In genomic region chr2:170497091-170497566, GRCm38 (mm10) we compare ENCODE assay signal across 7 mouse cellular contexts. TPM values are rescaled to one million over a fixed set of nuclear protein-coding genes. Genes with fewer than 3 reads are reported as not detected.
DNase-seq lines count a peak whose midpoint lies in the region; ATAC-seq and TF ChIP-seq lines count a peak whose summit lies in the region.

Cyp24a1 (minus strand) TSS chr2:170497145.

- H3K27ac ChIP-seq in gastrocnemius, adult 2 months = no peak within 1 kb of the TSS
- no peak within 1 kb of the TSS for H3K27ac ChIP-seq in hindbrain, embryonic 16.5 days (ENCODE audit: low read depth, low read length)
- H3K27ac ChIP-seq in liver, embryonic 11.5 days (ENCODE audit: low read depth, low read length) = no peak within 1 kb of the TSS
- H3K27ac ChIP-seq in midbrain, embryonic 16.5 days (ENCODE audit: low read length) = no peak within 1 kb of the TSS

- ATAC-seq in hindbrain, embryonic 16.5 days = peak; percentile 69; the same call in 1 of the 2 replicates
- ATAC-seq in liver, embryonic 11.5 days (replicated peaks; ENCODE audit: low FRiP score) = no peak; the same call in 1 of the 2 replicates
- peak; percentile 42; the same call in 1 of the 2 replicates for ATAC-seq in midbrain, embryonic 16.5 days

- H3K36me3 ChIP-seq in hindbrain, embryonic 16.5 days (ENCODE audit: control insufficient read depth, insufficient read depth, low read length) = no peaks in the 10 kb centered on the region
- no peaks in the 10 kb centered on the region for H3K36me3 ChIP-seq in liver, embryonic 11.5 days (ENCODE audit: control insufficient read depth, insufficient read depth, low read length)
- no peaks in the 10 kb centered on the region for H3K36me3 ChIP-seq in midbrain, embryonic 16.5 days (ENCODE audit: control insufficient read depth, insufficient read depth, low read length)

- intact Hi-C loops in gastrocnemius, adult 2 months (cut with DNase I) = no loop called here

- peaks cover 13% of the 10 kb centered on the region for H3K4me1 ChIP-seq in hindbrain, embryonic 16.5 days (ENCODE audit: control insufficient read depth, insufficient read depth, low read depth, low read length)
- H3K4me1 ChIP-seq in liver, embryonic 11.5 days (replicated peaks; ENCODE audit: control insufficient read depth, insufficient read depth, low read length) = peaks cover 4% of the 10 kb centered on the region; the same call in 1 of the 2 replicates
- peaks cover 18% of the 10 kb centered on the region for H3K4me1 ChIP-seq in midbrain, embryonic 16.5 days (ENCODE audit: control insufficient read depth, insufficient read depth, low read length)

- H3K4me2 ChIP-seq in hindbrain, embryonic 16.5 days (ENCODE audit: low read length) = peak within 1 kb of the TSS; percentile 56
- peak within 1 kb of the TSS; percentile 30 for H3K4me2 ChIP-seq in liver, embryonic 11.5 days
- peak within 1 kb of the TSS; percentile 57 for H3K4me2 ChIP-seq in midbrain, embryonic 16.5 days (ENCODE audit: low read length)

- peak; percentile 39; the same call in 1 of the 2 replicates for TF ChIP-seq CTCF in brain, embryonic 14.5 days (IDR thresholded peaks at IDR 0.05; ENCODE audit: borderline replicate concordance, extremely low read depth, insufficient read depth, insufficient read length)
- TF ChIP-seq CTCF in gastrocnemius, adult 2 months (IDR thresholded peaks at IDR 0.05) = peak; percentile 44

- peak; percentile 62 for DNase-seq in brain, embryonic 14.5 days (ENCODE audit: low read depth)
- DNase-seq in gastrocnemius, adult 2 months = peak; percentile 79
- DNase-seq in liver, embryonic 11.5 days (ENCODE audit: low spot score) = no peak
- DNase-seq in thymus, postnatal 0 days (ENCODE audit: low spot score) = no peak
- no peak for DNase-seq in thymus, postnatal 36 days

- H3K9me3 ChIP-seq in hindbrain, embryonic 16.5 days (ENCODE audit: control insufficient read depth, low read length) = no peaks in the 10 kb centered on the region
- no peaks in the 10 kb centered on the region for H3K9me3 ChIP-seq in liver, embryonic 11.5 days (ENCODE audit: control insufficient read depth, low read length)
- no peaks in the 10 kb centered on the region for H3K9me3 ChIP-seq in midbrain, embryonic 16.5 days (replicated peaks; ENCODE audit: control insufficient read depth, low read length, poor library complexity, severe bottlenecking)

- peaks cover 36% of the 10 kb centered on the region for H3K27me3 ChIP-seq in hindbrain, embryonic 16.5 days (replicated peaks; ENCODE audit: control insufficient read depth, insufficient read depth, low read length)
- peaks cover 59% of the 10 kb centered on the region for H3K27me3 ChIP-seq in liver, embryonic 11.5 days (replicated peaks; ENCODE audit: control insufficient read depth, insufficient read depth, low read length)
- peaks cover 31% of the 10 kb centered on the region for H3K27me3 ChIP-seq in midbrain, embryonic 16.5 days (ENCODE audit: control insufficient read depth, insufficient read depth, low read depth, low read length)

- peak within 1 kb of the TSS; percentile 3; the same call in 1 of the 2 replicates for H3K9ac ChIP-seq in hindbrain, embryonic 16.5 days (ENCODE audit: low read depth, low read length)
- no peak within 1 kb of the TSS for H3K9ac ChIP-seq in liver, embryonic 11.5 days (ENCODE audit: low read depth, low read length)
- H3K9ac ChIP-seq in midbrain, embryonic 16.5 days (ENCODE audit: low read depth, low read length) = peak within 1 kb of the TSS; percentile 46; the same call in 1 of the 2 replicates

- TF ChIP-seq POLR2A in brain, embryonic 14.5 days (IDR thresholded peaks at IDR 0.05; ENCODE audit: borderline replicate concordance, extremely low read depth, insufficient read depth, insufficient read length, poor library complexity, severe bottlenecking) = no peak

- WGBS in hindbrain, embryonic 16.5 days = under 1% methylated on average over 28 of the region's 36 CpGs
- under 1% methylated on average over 35 of the region's 36 CpGs for WGBS in liver, embryonic 11.5 days
- WGBS in midbrain, embryonic 16.5 days = 0% methylated on average over 36 of the region's 36 CpGs

- H3K4me3 ChIP-seq in gastrocnemius, adult 2 months = peak within 1 kb of the TSS; percentile 38
- H3K4me3 ChIP-seq in hindbrain, embryonic 16.5 days (ENCODE audit: low read length) = peak within 1 kb of the TSS; percentile 33
- H3K4me3 ChIP-seq in liver, embryonic 11.5 days (ENCODE audit: low read depth, low read length) = peak within 1 kb of the TSS; percentile 28
- H3K4me3 ChIP-seq in midbrain, embryonic 16.5 days (ENCODE audit: low read depth, low read length) = peak within 1 kb of the TSS; percentile 28

RNA-seq across cellular contexts. Expression of gene Cyp24a1, which starts in this region (rescaled TPM):
- 0.16 TPM in 2 replicates for polyA plus RNA-seq in brain, embryonic 14.5 days (2012; rRNA removed)
- not detected for total RNA-seq in gastrocnemius, adult 2 months (2021)
- polyA plus RNA-seq in hindbrain, embryonic 16.5 days (2015; fragmentation: Nextera tagmentation; extraction: Ambion mirVana) = 0.08 and 0.10 TPM in 2 replicates
- polyA plus RNA-seq in liver, embryonic 11.5 days (2014; fragmentation: Nextera tagmentation; extraction: Ambion mirVana) = not detected in 2 replicates
- 0.15 and 0.18 TPM in 2 replicates for polyA plus RNA-seq in midbrain, embryonic 16.5 days (2015; fragmentation: Nextera tagmentation; extraction: Ambion mirVana)
- polyA plus RNA-seq in thymus, postnatal 0 days (2015; fragmentation: Nextera tagmentation; extraction: Ambion mirVana) = 0.12 and 0.30 TPM in 2 replicates

Comparison
In these comparisons a context has a peak if more than half of its experiments do, and no peak if none do; other contexts are left out.
1. Peak in DNase-seq in brain, embryonic 14.5 days; RNA of the gene not detected or under 1 TPM.
2. Peak in DNase-seq and H3K4me3 ChIP-seq in gastrocnemius, adult 2 months; RNA of the gene not detected or under 1 TPM.
3. Peak in ATAC-seq, H3K4me3 ChIP-seq, H3K9ac ChIP-seq and H3K4me2 ChIP-seq in hindbrain, embryonic 16.5 days; RNA of the gene not detected or under 1 TPM.
4. Peak in ATAC-seq, H3K4me3 ChIP-seq, H3K9ac ChIP-seq and H3K4me2 ChIP-seq in midbrain, embryonic 16.5 days; RNA of the gene not detected or under 1 TPM.